Mouse (Mus musculus) kidney, adult 10 weeks (tissue): ENCODE data around the gene P2ry6. TPM values are rescaled to one million over a fixed set of nuclear protein-coding genes. Genes with fewer than 3 reads are reported as not detected.

Source experiments
- polyA plus RNA-seq: library from polyadenylated mRNA; stranded (reverse); fragments of 350-450 nt; fragmentation: Illumina TruSeq; extraction: RNeasy Lipid Tissue Mini Kit (QIAGEN cat#74804); gene quantifications from one replicate; pipeline ENCODE4 v1.2.3, GENCODE M21; 2014; ENCODE audit warnings: low read depth, low replicate concordance

P2ry6 gene
- polyA plus RNA-seq, result not detected

GRCm38 (mm10) chr7:100974135-100974903 lies at the start of gene P2ry6:
Gene P2ry6, minus strand, starts transcription at chr7:100974649.

GRCm38 (mm10) chr7:101012541-101012940 lies 38.1 kb upstream of the P2ry6 start, which contains the start of gene P2ry2:
Gene P2ry2, minus strand, starts transcription at chr7:101012866.

GRCm38 (mm10) chr7:100931926-100932480 lies 42.4 kb downstream of the P2ry6 start, which contains the start of gene Arhgef17:
Gene Arhgef17, minus strand, starts transcription at chr7:100932107.

Other genes with a start within 250 kb of the P2ry6 start
- gene Relt, start 111.2 kb downstream of the P2ry6 start, polyA plus RNA-seq, result not detected
- 1.3 TPM for gene Arhgef17, start 42.5 kb downstream of the P2ry6 start, polyA plus RNA-seq
- 2.1 TPM for gene P2ry2, start 38.2 kb upstream of the P2ry6 start, polyA plus RNA-seq
- 47.2 TPM for gene Fchsd2, start 118.2 kb upstream of the P2ry6 start, polyA plus RNA-seq